Mouse (Mus musculus): ENCODE results near the gene Hs2st1.
A peak's percentile ranks its signal among the peaks of the same experiment; 100 is the strongest.

Hs2st1 gene

DNA sequence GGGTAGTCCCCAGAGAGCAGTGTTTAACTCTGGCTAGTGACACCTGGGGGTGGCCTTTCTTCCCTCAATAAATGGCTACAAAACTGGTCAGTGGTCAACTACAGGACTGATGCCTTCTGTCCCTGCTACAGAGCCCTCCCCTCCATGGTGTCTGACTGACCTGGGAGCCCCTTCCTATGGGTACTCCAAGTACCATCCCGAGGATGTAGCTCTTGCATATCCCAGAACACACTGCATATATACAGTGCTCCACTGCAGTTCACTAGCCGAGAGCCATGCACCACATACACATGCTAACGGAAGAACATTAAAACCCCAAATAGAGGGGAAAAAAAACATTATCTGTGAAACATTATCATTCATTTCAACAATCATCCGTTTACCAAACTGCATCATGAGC, 61.6 kb downstream of the Hs2st1 start:
- no peak for DNase-seq (ENCODE audit: low read depth, low spot score)

- no peak for DNase-seq (ENCODE audit: low read depth, low spot score)
Observed at GRCm38 (mm10) chr3:144507885-144508284, 62.1 kb downstream of the Hs2st1 start.

GRCm38 (mm10) chr3:144506213-144506612, 63.8 kb downstream of the Hs2st1 start:
- DNase-seq (ENCODE audit: low read depth, low spot score): peak; percentile 34

DNA sequence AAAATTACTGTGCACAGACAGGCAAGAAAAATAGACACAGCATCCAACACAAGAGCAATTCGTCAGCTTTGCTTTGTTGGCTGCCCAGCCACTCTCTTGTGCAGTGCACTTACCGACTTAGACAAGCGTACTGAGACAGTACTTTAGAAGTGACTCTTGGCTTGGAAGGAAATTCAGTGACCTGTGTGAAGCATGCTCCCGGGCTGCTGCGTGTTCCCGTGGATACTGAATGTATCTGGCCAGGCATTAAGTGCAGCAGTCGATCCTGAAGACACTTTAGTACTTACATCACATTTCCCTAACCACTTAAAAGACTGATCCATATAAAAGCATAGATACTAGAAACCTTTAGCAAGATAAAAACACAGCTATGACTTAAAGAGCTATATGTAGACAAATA, 68.1 kb downstream of the Hs2st1 start:
- no peak for DNase-seq (ENCODE audit: low read depth, low spot score)

DNA sequence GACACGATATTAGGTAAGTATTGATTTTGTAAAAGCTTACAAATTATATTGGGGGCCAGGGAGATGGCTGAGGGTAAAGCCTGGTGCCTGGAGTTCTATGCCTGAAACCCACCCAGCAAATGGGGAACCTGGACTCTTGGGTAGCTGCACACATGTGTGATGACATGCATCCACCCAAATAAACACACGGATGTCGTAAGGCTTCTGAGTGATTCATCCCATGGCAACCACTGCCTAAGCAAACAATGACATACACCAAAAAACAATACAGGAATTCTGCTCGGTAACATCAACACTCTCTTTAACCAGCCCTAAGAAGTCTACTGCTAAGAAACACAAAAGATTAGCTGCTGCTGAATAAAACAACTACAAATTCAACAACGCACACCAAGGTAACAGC, 73.2 kb downstream of the Hs2st1 start:
- DNase-seq (ENCODE audit: low read depth, low spot score): no peak

DNA sequence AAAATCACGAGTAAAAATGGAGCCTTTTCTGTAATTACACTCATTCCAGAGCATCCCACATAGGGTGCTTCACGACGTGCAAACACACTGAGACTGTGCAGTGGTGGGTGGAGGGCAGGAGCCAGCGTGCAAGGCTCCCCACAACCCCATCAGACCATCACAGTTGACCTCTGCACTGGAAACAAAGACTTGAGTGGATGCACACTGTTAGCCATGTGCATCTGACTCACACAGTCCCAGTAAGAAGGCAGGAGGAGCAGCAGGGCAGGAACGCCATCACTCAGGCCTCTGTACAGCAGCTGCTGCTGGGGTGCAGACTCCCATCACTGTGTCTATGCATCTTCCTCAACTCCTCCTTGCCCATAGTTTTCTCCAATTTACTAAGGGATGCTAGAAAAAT, 75.1 kb downstream of the Hs2st1 start:
- DNase-seq (ENCODE audit: low read depth, low spot score): no peak

DNA sequence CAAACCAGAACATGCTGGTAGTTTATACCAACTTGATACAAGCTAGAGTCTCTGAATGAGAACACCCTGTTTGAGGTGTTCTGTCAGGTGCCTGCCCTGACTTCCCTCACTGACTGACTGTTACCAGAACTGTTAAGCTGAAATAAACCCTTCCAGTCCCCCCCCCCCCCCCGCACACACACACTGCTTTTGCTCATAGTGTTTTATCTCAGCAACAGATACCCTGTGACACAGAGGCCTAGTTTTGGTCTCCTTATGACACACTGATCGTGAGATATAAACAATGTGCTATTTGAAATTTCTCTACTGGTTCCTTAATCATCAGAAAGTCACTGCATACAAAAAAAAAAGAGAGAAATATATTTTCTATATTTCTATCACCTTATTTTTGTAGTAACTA, 81.2 kb downstream of the Hs2st1 start:
- no peak for DNase-seq (ENCODE audit: low read depth, low spot score)

DNA sequence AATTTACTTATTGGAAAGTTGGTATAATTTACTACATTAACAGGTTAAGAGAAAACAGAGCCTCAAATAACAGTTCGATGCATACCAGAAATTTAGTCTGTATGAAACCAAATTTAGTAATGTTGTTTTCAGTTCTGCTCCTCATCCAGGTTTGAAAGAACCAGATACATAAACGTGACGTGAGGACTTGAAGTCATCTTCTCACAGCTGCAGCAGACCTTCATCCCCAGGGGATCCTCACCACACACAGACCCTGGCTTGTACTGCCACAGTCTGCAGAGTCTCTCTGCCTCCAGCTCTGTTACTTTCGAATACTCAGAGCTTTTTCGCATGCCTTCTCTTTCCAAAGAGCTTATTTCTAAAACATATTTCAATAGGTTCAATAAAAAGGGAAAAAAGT, 89.4 kb downstream of the Hs2st1 start:
- DNase-seq (ENCODE audit: low read depth, low spot score): no peak

GRCm38 (mm10) chr3:144478427-144478794, 91.6 kb downstream of the Hs2st1 start:
- DNase-seq (ENCODE audit: low read depth, low spot score): no peak

GRCm38 (mm10) chr3:144477707-144478426, 92.1 kb downstream of the Hs2st1 start:
- DNase-seq (ENCODE audit: low read depth, low spot score): no peak

DNA sequence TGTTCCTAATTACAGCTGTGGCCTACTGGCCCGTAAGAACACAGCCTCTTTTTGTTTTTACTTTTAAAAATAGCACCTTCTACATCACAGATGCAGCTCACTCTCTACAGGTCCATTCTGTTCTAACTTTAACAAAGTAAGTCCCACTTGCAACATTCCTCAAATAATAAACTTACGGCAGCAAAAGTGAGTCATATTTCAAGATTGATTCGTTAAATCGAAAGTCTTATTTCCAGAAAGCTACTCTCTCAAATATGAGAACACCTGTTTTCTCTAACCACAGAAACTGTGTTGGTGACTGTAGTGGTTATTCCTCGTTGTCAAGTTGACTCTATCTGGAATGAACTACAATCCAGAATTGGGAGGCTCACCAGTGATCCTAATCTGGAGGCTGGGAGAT, 94.1 kb downstream of the Hs2st1 start:
- DNase-seq (ENCODE audit: low read depth, low spot score): no peak

DNA sequence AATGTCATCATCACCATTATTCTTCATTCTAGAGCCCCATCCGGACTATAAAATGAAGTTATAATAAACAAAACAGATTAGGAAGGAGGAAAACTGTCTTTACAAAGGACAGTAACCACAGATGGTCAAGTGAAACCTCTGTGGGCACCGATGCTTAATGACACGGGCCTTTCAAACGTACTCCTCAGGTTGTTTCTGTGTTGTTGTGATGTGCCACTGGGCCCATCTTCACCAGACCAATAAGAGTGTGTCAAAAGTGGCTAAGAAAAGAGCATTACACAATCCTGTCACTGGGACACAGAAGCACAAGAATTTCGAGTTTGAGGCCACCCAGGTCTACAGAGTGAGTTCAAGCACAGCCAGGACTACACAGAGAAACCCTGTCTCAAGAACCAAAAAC, 95.3 kb downstream of the Hs2st1 start:
- DNase-seq (ENCODE audit: low read depth, low spot score): no peak

DNA sequence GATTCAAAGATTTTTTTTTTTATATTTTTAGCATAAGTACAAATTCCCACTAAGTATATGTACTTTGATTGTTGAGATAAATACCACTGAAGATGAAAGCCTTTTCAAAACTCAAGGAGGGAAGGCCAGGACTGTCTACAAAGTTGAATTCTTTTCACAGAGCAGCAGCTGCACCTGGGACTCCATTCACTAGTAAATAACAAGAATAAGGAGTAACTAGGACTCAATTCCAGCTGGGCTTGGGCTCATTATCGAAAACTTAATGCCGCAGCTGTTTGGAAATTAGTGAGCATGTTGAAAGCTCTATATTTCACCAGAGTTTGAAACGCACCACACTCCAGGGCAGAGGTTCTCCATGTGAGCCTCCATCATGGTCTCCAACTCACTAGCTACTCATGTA, 98.0 kb downstream of the Hs2st1 start:
- DNase-seq (ENCODE audit: low read depth, low spot score): no peak

GRCm38 (mm10) chr3:144470901-144471300, 99.1 kb downstream of the Hs2st1 start:
- peak; percentile 44 for DNase-seq (ENCODE audit: low read depth, low spot score)

- DNase-seq (ENCODE audit: low read depth, low spot score): peak; percentile 73
Observed at GRCm38 (mm10) chr3:144467521-144467920, 102.5 kb downstream of the Hs2st1 start.

DNA sequence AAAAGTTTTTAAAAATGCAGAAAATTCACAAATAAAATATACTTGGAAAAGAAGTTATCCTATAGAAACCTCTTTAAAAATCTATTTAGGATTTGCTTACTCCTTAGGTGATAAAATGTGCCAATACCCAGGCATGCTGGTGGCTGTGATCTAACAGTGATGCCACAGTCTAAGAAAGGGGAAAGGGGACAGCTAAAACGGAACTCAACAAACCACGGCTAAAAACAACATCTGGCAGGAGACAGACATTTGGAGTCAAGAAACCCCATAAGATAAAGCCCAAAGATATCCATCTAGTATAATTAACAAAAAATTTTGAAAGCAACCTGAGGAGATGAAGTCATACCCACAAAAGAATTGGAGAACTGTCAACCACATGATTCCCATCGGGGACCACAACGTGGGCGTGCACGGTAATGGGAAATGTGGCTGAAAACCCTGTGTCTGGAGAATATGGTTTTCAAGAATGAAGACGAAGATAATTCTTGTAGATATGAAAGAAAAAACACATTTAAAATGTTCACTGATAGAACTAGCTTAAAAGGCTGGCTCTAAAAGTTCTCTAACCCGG, 103.8 kb downstream of the Hs2st1 start:
- DNase-seq (ENCODE audit: low read depth, low spot score): no peak

GRCm38 (mm10) chr3:144462679-144463078, 107.3 kb downstream of the Hs2st1 start:
- DNase-seq (ENCODE audit: low read depth, low spot score): no peak

- DNase-seq (ENCODE audit: low read depth, low spot score): no peak
Observed at GRCm38 (mm10) chr3:144460183-144460788, 109.7 kb downstream of the Hs2st1 start.

- no peak for DNase-seq (ENCODE audit: low read depth, low spot score)
Observed at GRCm38 (mm10) chr3:144459285-144459697, 110.7 kb downstream of the Hs2st1 start.

- peak; percentile 85 for DNase-seq (ENCODE audit: low read depth, low spot score)
Observed at GRCm38 (mm10) chr3:144453701-144454430, 116.1 kb downstream of the Hs2st1 start.

DNA sequence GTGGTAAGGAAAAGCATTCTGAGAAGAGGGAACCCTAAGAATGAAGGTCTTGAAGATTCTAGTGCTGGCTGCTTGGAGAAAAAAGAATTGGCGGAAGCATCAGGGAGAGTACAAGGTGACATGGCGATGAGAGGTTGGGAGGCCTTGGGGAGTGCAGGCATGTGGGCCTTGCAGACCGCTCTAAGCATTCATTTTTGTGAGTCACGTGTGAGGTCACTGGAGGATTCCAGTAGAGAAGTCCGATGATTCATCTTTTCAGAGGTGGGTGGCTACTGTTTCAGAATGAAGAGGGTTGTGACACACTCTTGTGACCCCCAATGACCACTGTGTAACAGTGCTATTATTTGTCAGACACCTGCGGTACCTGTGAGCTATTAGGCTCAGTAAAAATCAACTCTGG, 121.0 kb downstream of the Hs2st1 start:
- DNase-seq (ENCODE audit: low read depth, low spot score): no peak

DNA sequence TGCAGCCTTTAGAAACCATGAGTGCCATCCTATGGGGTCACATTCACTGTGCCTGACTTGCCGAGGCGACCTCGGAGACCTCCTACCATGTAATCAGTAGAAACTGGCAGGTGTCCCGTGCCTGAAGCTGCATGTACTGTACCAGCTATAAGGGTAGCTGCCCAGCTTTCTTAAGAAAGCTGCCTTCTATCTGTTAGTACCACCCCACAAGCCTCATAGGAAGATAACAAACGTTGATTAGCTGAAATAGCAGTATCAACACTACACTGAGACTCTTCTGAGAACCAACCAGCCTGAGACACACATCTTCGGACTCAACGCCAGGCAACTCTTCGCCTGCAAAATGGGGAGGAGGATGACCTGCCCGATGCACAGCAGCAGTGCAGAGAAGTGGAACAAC, 122.1 kb downstream of the Hs2st1 start:
- no peak for DNase-seq (ENCODE audit: low read depth, low spot score)

Measured in R1 (cell line).